Mouse (Mus musculus) cortical plate, adult 2 months (tissue): Measurements from ENCODE around the gene Prkaa1. TPM values are rescaled to one million over a fixed set of nuclear protein-coding genes. Genes with fewer than 3 reads are reported as not detected.

Experiments used
- H3K27ac ChIP-seq: fragments of 200-500 bp; 2 replicates; pipeline ENCODE4 v1.5.1; 2012; ENCODE audit warnings: low read length, control low read depth, inconsistent platforms; ENCODE audit not compliant: insufficient read depth
- H3K4me1 ChIP-seq: fragments of 200-500 bp; 2 replicates; pipeline ENCODE4 v1.6.1; 2011; ENCODE audit warnings: low read length; ENCODE audit not compliant: control insufficient read depth, insufficient read depth
- H3K4me3 ChIP-seq: fragments of 200-500 bp; 2 replicates; pipeline ENCODE4 v1.5.1; 2011; ENCODE audit warnings: mild to moderate bottlenecking, low read length, control low read depth; ENCODE audit not compliant: insufficient read depth
- CTCF ChIP-seq: fragments of 200-500 bp; IDR thresholded peaks from 2 replicates; pipeline ENCODE4 v1.5.1; 2011; ENCODE audit warnings: mild to moderate bottlenecking, control low read depth, low read length; ENCODE audit not compliant: insufficient read depth; ENCODE audit errors: extremely low read depth
- POLR2A ChIP-seq: fragments of 200-500 bp; IDR thresholded peaks from 2 replicates; pipeline ENCODE4 v1.6.1; 2011; ENCODE audit warnings: mild to moderate bottlenecking, low read length, control low read depth; ENCODE audit not compliant: insufficient read depth; ENCODE audit errors: extremely low read depth
- polyA plus RNA-seq: library from polyadenylated mRNA; depleted of rRNA; stranded (reverse); fragments of >200 nt; gene quantifications from 2 replicates; pipeline ENCODE4 v1.2.3, GENCODE M21; 2012; rRNA removed

Prkaa1 gene
- polyA plus RNA-seq = 13.0 and 13.4 TPM in 2 replicates

DNA sequence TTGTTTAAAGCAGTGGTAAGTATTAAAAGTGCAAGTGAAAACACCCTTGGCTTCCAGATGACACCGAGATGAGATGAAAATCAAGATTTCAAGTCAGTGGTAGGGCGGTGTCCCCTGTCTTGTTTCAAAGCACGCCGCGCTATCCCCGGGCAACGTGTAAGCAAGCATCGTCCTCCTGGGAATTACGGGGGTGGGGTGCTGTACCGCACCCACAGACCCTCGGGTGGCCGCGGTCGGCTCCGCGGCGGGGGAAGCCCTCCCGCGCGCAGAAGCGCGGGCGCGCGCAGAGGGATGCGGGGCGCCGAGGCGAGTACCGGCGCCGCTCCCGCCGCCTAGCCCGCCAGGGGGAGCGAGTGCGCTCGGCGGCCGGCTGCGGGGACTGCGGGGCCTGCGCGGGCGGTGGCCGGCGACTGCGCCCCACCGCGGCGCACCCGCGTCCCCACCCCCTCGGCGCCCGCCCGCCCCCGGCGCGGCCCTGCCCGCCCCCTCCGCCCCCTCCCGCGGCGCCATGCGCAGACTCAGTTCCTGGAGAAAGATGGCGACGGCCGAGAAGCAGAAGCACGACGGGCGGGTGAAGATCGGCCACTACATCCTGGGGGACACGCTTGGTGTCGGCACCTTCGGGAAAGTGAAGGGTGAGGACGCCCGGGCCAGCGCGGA is at the start of gene Prkaa1:
Gene Prkaa1, plus strand, starts transcription at position 501 of the 660 bp plus-strand sequence.
- peaks cover 6% of the 10 kb centered on the region; the same call in 1 of the 2 replicates for H3K4me1 ChIP-seq
- H3K4me3 ChIP-seq = peak within 1 kb of the TSS; percentile 98
- 0 out of 2 replicates have a peak, but pooled peaks have one; percentile 40 for TF ChIP-seq POLR2A
- TF ChIP-seq CTCF = no peak
- peak within 1 kb of the TSS; percentile 97 for H3K27ac ChIP-seq

DNA sequence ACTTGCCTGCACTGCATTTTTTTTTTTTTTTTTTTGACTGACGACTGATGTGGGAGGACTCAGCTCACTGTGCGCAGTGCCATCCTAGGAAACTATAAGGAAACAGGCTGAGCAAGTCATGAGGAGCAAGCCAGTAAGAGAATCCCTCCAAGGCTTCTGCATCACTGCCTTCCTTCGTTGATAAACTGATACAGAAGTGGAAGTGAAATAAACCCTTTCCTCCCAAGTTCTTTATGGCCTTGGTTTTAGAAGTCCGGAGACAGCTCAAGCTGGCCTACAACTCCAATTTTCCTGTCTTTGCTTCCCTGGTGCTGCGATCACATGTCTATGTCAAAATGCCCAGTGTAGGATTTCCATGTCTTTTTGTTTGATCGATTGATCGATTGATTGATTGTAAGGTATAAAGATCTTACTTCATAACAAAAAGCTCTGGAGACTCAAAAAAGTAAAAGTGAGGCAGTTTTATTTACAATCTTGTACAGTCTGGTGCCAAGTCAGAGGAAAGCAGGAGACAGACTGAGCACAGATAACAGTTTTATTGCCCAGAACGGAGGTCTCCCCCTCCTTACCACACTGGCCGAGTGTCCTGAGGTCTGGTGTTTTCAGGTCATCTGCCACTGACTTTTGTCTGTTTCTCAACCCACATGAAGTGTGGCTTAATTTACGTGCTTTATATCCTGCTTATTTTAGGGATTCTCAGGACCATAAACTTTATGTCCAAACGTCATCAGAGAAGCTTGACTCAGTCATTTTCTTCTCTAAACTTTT is 47.9 kb upstream of the Prkaa1 start:
- TF ChIP-seq POLR2A (no peak), CTCF (no peak)
- Histone ChIP-seq H3K4me1 (no peaks in the 10 kb centered on the region), H3K4me3 (no peak overlapping the region), H3K27ac (no peak overlapping the region)

- TF ChIP-seq POLR2A (no peak), CTCF (no peak)
- no peak overlapping the region for H3K27ac ChIP-seq
- no peaks in the 10 kb centered on the region for H3K4me1 ChIP-seq
- H3K4me3 ChIP-seq = no peak overlapping the region
Observed at GRCm38 (mm10) chr15:5097376-5097775, 46.3 kb upstream of the Prkaa1 start.

GRCm38 (mm10) chr15:5102312-5102711 is 41.3 kb upstream of the Prkaa1 start:
- Histone ChIP-seq H3K27ac (no peak overlapping the region), H3K4me3 (no peak overlapping the region), H3K4me1 (no peaks in the 10 kb centered on the region)
- TF ChIP-seq POLR2A (no peak), CTCF (no peak)

DNA sequence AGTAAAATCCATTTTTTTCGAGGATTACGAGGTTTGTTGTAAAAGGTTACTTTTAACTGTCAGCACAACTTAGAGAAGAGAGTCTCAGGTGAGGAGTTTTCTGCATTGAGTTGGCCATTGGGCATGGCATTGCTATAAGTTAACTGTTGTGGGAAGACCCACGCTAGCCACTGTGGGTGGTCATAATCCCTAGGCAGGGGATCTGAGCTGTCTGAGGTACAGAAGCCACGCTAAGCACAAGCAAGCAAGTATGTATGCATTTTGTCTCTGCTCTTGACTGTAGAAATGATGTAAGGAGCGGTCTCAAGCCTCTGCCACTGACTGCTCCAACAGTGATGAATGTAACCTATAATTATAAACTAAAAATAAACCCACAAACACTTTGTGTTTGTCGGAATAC is 37.8 kb upstream of the Prkaa1 start:
- no peak overlapping the region for H3K27ac ChIP-seq
- TF ChIP-seq POLR2A (no peak), CTCF (no peak)

GRCm38 (mm10) chr15:5106293-5106692 is 37.4 kb upstream of the Prkaa1 start:
- TF ChIP-seq POLR2A (no peak), CTCF (no peak)
- no peak overlapping the region for H3K4me3 ChIP-seq
- no peaks in the 10 kb centered on the region for H3K4me1 ChIP-seq
- H3K27ac ChIP-seq = no peak overlapping the region

More for the DNA sequence above, 37.8 kb upstream of the Prkaa1 start:
- Histone ChIP-seq H3K4me3 (no peak overlapping the region), H3K4me1 (no peaks in the 10 kb centered on the region)

GRCm38 (mm10) chr15:5107686-5108654 is 35.7 kb upstream of the Prkaa1 start, which contains the start of gene Card6:
Card6 (minus strand) TSS chr15:5108539.
- no peaks in the 10 kb centered on the region for H3K4me1 ChIP-seq
- H3K27ac ChIP-seq = peak within 1 kb of the TSS; percentile 51; the same call in 1 of the 2 replicates
- peak within 1 kb of the TSS; percentile 33; the same call in 1 of the 2 replicates for H3K4me3 ChIP-seq
- no peak for TF ChIP-seq CTCF
- TF ChIP-seq POLR2A = no peak

GRCm38 (mm10) chr15:5108655-5109040 is 35.0 kb upstream of the Prkaa1 start:
- H3K4me3 ChIP-seq = no peak overlapping the region
- no peaks in the 10 kb centered on the region for H3K4me1 ChIP-seq
- TF ChIP-seq POLR2A (no peak), CTCF (no peak)
- peak overlapping the region; percentile 51; the same call in 1 of the 2 replicates for H3K27ac ChIP-seq

- no peak for TF ChIP-seq CTCF
- no peak for TF ChIP-seq POLR2A
- Histone ChIP-seq H3K4me3 (no peak overlapping the region), H3K4me1 (peaks cover 2% of the 10 kb centered on the region), H3K27ac (no peak overlapping the region)
Observed at GRCm38 (mm10) chr15:5112651-5113050, 31.0 kb upstream of the Prkaa1 start.
